Mouse (Mus musculus): ENCODE results near the gene Mrc1.

Mrc1 gene

DNA sequence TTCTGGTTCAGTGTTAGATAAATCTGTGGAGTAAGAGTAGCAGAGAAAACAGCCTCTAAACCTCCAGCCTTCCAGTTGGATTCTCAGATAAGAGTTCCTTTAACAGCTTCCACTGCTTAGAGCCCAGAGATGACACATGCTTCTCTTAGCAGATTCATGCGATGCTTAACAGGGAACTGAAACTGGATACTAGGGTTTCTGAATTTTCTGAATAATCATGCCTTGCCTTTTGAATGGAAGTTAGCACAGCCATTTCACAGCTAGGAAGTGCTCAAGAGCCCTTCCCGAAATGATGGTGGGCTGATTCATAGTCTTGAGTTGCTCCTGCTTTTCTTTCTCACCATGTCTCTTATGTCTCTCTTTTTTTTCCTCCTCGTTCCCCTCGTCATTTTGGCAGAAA lies 22.4 kb upstream of the Mrc1 start:
- H3K36me3 ChIP-seq (ENCODE audit: insufficient read depth, low read length): no peaks in the 10 kb centered on the region
- H3K4me3 ChIP-seq (replicated peaks; ENCODE audit: low read length): no peak overlapping the region
- H3K9me3 ChIP-seq (ENCODE audit: low read length): no peaks in the 10 kb centered on the region
- no peaks in the 10 kb centered on the region for H3K4me1 ChIP-seq (replicated peaks; ENCODE audit: low read depth, low read length)
- no peaks in the 10 kb centered on the region for H3K27me3 ChIP-seq (ENCODE audit: insufficient read depth, low read length)
- no peak for TF ChIP-seq POU5F1 (IDR thresholded peaks at IDR 0.05; ENCODE audit: borderline replicate concordance, low read length)
- TF ChIP-seq CTCF (conservative IDR thresholded peaks at IDR 0.05; ENCODE audit: low read length): no peak
- TF ChIP-seq NANOG (IDR thresholded peaks at IDR 0.05; ENCODE audit: borderline replicate concordance, low read length): no peak

DNA sequence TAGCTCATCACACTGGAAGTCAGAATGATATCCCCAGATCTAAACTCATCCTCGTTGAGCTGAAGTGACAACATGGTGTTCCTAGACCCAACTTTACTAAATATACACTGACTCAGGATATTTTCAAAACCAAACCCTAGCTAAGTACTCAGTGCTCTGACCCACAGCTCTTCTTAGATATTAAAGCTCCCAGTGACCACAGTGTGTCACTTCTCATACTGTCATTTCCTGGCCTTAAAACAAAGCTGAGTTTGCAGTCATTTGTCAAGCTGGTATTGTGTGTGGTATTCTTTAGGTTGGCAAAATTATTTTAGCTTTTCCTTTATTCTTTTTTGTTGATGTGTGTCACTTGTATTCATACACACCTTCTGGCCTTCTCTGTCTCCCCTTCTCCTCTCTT lies 18.5 kb upstream of the Mrc1 start:
- Histone ChIP-seq H3K4me1 (replicated peaks; ENCODE audit: low read depth, low read length) (no peaks in the 10 kb centered on the region), H3K4me3 (replicated peaks; ENCODE audit: low read length) (no peak overlapping the region), H3K36me3 (ENCODE audit: insufficient read depth, low read length) (no peaks in the 10 kb centered on the region), H3K27me3 (ENCODE audit: insufficient read depth, low read length) (no peaks in the 10 kb centered on the region), H3K9me3 (ENCODE audit: low read length) (no peaks in the 10 kb centered on the region)
- TF ChIP-seq NANOG (IDR thresholded peaks at IDR 0.05; ENCODE audit: borderline replicate concordance, low read length): no peak
- TF ChIP-seq POU5F1 (IDR thresholded peaks at IDR 0.05; ENCODE audit: borderline replicate concordance, low read length): no peak
- no peak for TF ChIP-seq CTCF (conservative IDR thresholded peaks at IDR 0.05; ENCODE audit: low read length)

DNA sequence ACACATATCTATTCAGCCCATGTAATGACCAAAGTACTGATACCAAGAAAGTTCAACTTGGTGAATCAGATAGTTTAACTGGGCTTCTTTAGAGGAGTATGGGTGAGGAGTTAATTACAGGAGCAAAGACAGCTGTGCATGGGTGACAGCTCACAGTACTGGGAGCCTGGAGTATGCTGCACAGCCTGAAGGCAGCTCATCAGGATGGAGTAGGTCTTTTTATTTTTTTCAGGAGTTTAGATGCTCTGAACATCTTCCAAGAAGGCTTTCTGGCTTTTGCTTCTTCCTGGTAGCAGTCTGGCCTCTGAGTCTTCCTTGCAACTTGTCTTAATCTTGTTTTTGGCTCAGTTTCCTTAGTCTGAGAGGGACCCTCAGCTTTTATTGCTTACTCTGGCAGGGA lies 17.6 kb upstream of the Mrc1 start:
- no peaks in the 10 kb centered on the region for H3K27me3 ChIP-seq (ENCODE audit: insufficient read depth, low read length)

DNA sequence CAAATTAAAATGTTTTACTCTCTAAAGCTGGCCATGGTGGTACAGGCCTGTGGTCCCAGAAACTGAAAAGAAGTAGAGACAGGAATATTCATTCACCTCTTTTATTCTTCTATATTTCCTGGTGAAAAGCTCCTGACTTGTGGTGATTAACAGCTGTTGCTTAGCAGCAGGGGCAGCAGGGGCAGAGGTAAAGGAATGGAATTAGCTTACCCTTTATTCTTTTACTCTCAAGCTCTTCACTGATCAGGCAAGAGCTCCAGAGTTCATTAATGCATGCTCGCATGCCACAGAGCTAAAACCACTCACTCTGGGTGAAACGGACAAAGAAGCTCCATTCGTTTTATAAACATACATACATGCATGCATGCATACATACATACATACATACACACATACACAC lies 14.4 kb upstream of the Mrc1 start:
- no peak for TF ChIP-seq NANOG (IDR thresholded peaks at IDR 0.05; ENCODE audit: borderline replicate concordance, low read length)
- no peak for TF ChIP-seq POU5F1 (IDR thresholded peaks at IDR 0.05; ENCODE audit: borderline replicate concordance, low read length)
- TF ChIP-seq CTCF (conservative IDR thresholded peaks at IDR 0.05; ENCODE audit: low read length): no peak
- no peaks in the 10 kb centered on the region for H3K27me3 ChIP-seq (ENCODE audit: insufficient read depth, low read length)
- H3K36me3 ChIP-seq (ENCODE audit: insufficient read depth, low read length): no peaks in the 10 kb centered on the region
- H3K4me3 ChIP-seq (replicated peaks; ENCODE audit: low read length): no peak overlapping the region
- H3K9me3 ChIP-seq (ENCODE audit: low read length): no peaks in the 10 kb centered on the region
- H3K4me1 ChIP-seq (replicated peaks; ENCODE audit: low read depth, low read length): no peaks in the 10 kb centered on the region

More for the DNA sequence above, 17.6 kb upstream of the Mrc1 start:
- Histone ChIP-seq H3K4me3 (replicated peaks; ENCODE audit: low read length) (no peak overlapping the region), H3K4me1 (replicated peaks; ENCODE audit: low read depth, low read length) (no peaks in the 10 kb centered on the region), H3K9me3 (ENCODE audit: low read length) (no peaks in the 10 kb centered on the region), H3K36me3 (ENCODE audit: insufficient read depth, low read length) (no peaks in the 10 kb centered on the region)
- TF ChIP-seq CTCF (conservative IDR thresholded peaks at IDR 0.05; ENCODE audit: low read length) (no peak), NANOG (IDR thresholded peaks at IDR 0.05; ENCODE audit: borderline replicate concordance, low read length) (no peak), POU5F1 (IDR thresholded peaks at IDR 0.05; ENCODE audit: borderline replicate concordance, low read length) (no peak)

DNA sequence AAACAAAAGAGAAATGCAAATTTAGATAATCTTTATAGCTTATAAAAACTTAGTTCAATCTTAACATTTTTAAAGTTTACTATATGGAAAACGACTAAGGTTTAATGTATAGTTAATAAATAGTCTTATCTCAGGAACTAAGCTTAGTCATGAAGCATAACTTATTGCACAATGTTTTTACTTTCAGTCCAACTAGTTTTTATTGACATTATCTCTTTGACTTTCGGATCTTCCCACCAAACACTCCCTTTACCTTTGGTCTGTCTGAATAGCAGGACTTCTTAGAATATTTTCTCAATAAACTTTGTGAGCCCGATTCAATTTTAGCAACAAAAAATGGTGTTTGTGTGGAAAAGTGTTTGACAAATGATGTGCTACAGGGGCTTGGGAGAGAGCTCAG lies 12.5 kb upstream of the Mrc1 start:
- H3K9me3 ChIP-seq (ENCODE audit: low read length): no peaks in the 10 kb centered on the region
- H3K4me3 ChIP-seq (replicated peaks; ENCODE audit: low read length): no peak overlapping the region
- no peaks in the 10 kb centered on the region for H3K27me3 ChIP-seq (ENCODE audit: insufficient read depth, low read length)
- no peaks in the 10 kb centered on the region for H3K4me1 ChIP-seq (replicated peaks; ENCODE audit: low read depth, low read length)
- no peaks in the 10 kb centered on the region for H3K36me3 ChIP-seq (ENCODE audit: insufficient read depth, low read length)
- TF ChIP-seq NANOG (IDR thresholded peaks at IDR 0.05; ENCODE audit: borderline replicate concordance, low read length): no peak
- no peak for TF ChIP-seq POU5F1 (IDR thresholded peaks at IDR 0.05; ENCODE audit: borderline replicate concordance, low read length)
- no peak for TF ChIP-seq CTCF (conservative IDR thresholded peaks at IDR 0.05; ENCODE audit: low read length)

DNA sequence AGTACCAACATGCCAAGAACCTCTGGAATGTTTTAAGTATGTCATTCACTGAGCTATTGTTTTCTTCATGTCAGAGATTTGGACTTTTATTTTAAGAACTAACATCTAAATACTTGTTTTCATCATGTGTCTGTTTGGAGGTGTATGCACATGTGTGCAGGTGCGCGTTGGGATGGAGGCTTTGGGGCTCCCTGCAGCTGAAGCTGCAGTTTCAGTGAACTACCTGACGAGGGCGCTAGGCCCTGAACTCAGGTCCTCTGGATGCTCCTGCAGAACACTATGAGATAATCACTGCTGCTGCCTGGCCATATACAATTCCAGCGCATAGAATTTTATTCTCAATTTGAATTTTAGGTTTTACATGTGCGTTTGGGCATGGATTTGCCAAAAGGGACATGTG lies 11.1 kb upstream of the Mrc1 start:
- H3K4me3 ChIP-seq (replicated peaks; ENCODE audit: low read length): no peak overlapping the region
- H3K9me3 ChIP-seq (ENCODE audit: low read length): no peaks in the 10 kb centered on the region
- no peaks in the 10 kb centered on the region for H3K4me1 ChIP-seq (replicated peaks; ENCODE audit: low read depth, low read length)
- no peaks in the 10 kb centered on the region for H3K27me3 ChIP-seq (ENCODE audit: insufficient read depth, low read length)
- H3K36me3 ChIP-seq (ENCODE audit: insufficient read depth, low read length): no peaks in the 10 kb centered on the region
- TF ChIP-seq CTCF (conservative IDR thresholded peaks at IDR 0.05; ENCODE audit: low read length): peak; percentile 68
- no peak for TF ChIP-seq NANOG (IDR thresholded peaks at IDR 0.05; ENCODE audit: borderline replicate concordance, low read length)

DNA sequence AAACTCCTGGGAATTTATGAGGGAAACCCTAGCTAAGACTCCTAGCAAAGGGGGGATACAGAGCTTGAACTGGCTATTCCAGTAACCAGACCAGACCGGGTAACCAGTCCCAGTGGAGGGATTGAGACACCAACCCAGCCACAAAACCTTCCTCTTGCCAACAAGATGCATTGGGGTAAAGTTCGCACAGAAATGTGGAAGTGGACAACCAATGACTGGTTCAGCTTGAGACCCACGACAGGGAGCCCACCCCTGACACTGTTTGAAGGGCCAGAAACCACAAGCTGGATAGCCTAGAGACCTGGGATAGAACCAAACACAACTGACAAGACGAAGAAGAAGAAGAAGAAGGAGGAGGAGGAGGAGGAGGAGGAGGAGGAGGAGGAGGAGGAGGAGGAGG lies 4.8 kb upstream of the Mrc1 start:
- H3K9me3 ChIP-seq (ENCODE audit: low read length): no peaks in the 10 kb centered on the region
- H3K4me3 ChIP-seq (replicated peaks; ENCODE audit: low read length): no peak overlapping the region
- no peaks in the 10 kb centered on the region for H3K4me1 ChIP-seq (replicated peaks; ENCODE audit: low read depth, low read length)
- H3K27me3 ChIP-seq (ENCODE audit: insufficient read depth, low read length): no peaks in the 10 kb centered on the region
- TF ChIP-seq NANOG (IDR thresholded peaks at IDR 0.05; ENCODE audit: borderline replicate concordance, low read length) (no peak), POU5F1 (IDR thresholded peaks at IDR 0.05; ENCODE audit: borderline replicate concordance, low read length) (no peak), CTCF (conservative IDR thresholded peaks at IDR 0.05; ENCODE audit: low read length) (no peak)
- H3K36me3 ChIP-seq (ENCODE audit: insufficient read depth, low read length): no peaks in the 10 kb centered on the region

DNA sequence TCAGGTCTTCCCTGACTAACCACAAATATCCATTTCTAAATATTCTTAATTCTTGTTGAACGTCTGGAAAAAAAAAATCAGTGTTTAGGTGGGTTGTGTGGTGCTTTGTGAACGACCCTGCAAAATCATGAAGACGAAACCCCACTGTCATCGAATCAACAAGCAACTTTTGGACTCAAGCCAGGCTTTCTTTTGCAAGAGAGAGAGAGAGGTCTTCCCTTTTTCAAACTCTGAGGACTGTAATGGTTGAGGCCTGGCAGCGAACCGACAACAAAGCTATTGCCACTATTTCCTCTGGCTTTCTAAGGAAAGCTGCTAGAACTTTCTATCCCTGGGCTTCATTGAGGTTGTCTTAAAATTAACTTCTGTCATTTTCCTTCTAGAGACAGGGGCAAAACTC lies 697 bp upstream of the Mrc1 start:
- Histone ChIP-seq H3K27me3 (ENCODE audit: insufficient read depth, low read length) (no peaks in the 10 kb centered on the region), H3K36me3 (ENCODE audit: insufficient read depth, low read length) (no peaks in the 10 kb centered on the region), H3K9me3 (ENCODE audit: low read length) (no peaks in the 10 kb centered on the region), H3K4me3 (replicated peaks; ENCODE audit: low read length) (no peak overlapping the region), H3K4me1 (replicated peaks; ENCODE audit: low read depth, low read length) (no peaks in the 10 kb centered on the region)
- TF ChIP-seq NANOG (IDR thresholded peaks at IDR 0.05; ENCODE audit: borderline replicate concordance, low read length) (no peak), POU5F1 (IDR thresholded peaks at IDR 0.05; ENCODE audit: borderline replicate concordance, low read length) (no peak), CTCF (conservative IDR thresholded peaks at IDR 0.05; ENCODE audit: low read length) (no peak)

DNA sequence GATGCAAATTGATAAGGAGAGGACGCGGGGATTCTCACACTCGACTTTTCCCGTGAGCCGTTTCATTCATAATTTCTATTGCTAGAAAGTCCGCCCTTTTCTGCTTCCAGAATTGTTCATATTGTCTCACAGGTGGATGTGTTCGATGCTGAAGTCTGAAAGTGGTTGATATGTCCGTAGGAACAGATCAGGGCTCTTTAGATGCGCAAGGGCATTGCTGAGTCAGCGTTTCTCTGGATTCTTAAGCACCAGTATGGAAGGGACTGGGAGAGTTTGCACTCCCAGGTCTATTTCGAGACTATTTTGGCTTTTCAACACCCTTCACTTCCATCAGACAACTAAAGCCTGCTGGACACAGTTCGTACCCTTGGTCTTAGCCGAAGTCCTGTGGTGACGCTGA lies 787 bp downstream of the Mrc1 start:
- Histone ChIP-seq H3K27me3 (ENCODE audit: insufficient read depth, low read length) (no peaks in the 10 kb centered on the region), H3K4me1 (replicated peaks; ENCODE audit: low read depth, low read length) (no peaks in the 10 kb centered on the region), H3K4me3 (replicated peaks; ENCODE audit: low read length) (no peak overlapping the region), H3K9me3 (ENCODE audit: low read length) (no peaks in the 10 kb centered on the region), H3K36me3 (ENCODE audit: insufficient read depth, low read length) (no peaks in the 10 kb centered on the region)
- no peak for TF ChIP-seq NANOG (IDR thresholded peaks at IDR 0.05; ENCODE audit: borderline replicate concordance, low read length)

All from E14TG2a.4 (cell line).